Mouse (Mus musculus): ENCODE measurements around the gene Tmem160. TPM values are rescaled to one million over a fixed set of nuclear protein-coding genes. Genes with fewer than 3 reads are reported as not detected.

The Tmem160 gene
- polyA plus RNA-seq, 1 experiment from 2014 or later = 64.4 TPM

Other genes starting within 250 kb of the Tmem160 start
- 19.6 and 21.2 TPM in 2 replicates for gene Dhx34, start 230.7 kb upstream of the Tmem160 start, polyA plus RNA-seq (2016; fragmentation: Nextera tagmentation; extraction: Ambion mirVana)
- 0.09 TPM in 2 replicates for gene C5ar2, start 208.6 kb upstream of the Tmem160 start, polyA plus RNA-seq (2016; fragmentation: Nextera tagmentation; extraction: Ambion mirVana)
- gene C5ar1, start 193.2 kb upstream of the Tmem160 start, polyA plus RNA-seq (2016; fragmentation: Nextera tagmentation; extraction: Ambion mirVana) = 0.50 and 0.80 TPM in 2 replicates
- gene Inafm1, start 179.2 kb upstream of the Tmem160 start, polyA plus RNA-seq (2016; fragmentation: Nextera tagmentation; extraction: Ambion mirVana) = 5.6 and 6.3 TPM in 2 replicates
- 28.7 and 34.8 TPM in 2 replicates for gene Ccdc9, start 166.0 kb upstream of the Tmem160 start, polyA plus RNA-seq (2016; fragmentation: Nextera tagmentation; extraction: Ambion mirVana)
- gene Bbc3, start 144.4 kb upstream of the Tmem160 start, polyA plus RNA-seq (2016; fragmentation: Nextera tagmentation; extraction: Ambion mirVana) = 16.4 and 18.8 TPM in 2 replicates
- gene Sae1, start 65.0 kb upstream of the Tmem160 start, polyA plus RNA-seq (2016; fragmentation: Nextera tagmentation; extraction: Ambion mirVana) = 505 and 521 TPM in 2 replicates
- gene Zc3h4, start 51.9 kb upstream of the Tmem160 start, polyA plus RNA-seq (2016; fragmentation: Nextera tagmentation; extraction: Ambion mirVana) = 18.8 and 19.2 TPM in 2 replicates
- 0.71 and 1.2 TPM in 2 replicates for gene Npas1, start 24.9 kb downstream of the Tmem160 start, polyA plus RNA-seq (2016; fragmentation: Nextera tagmentation; extraction: Ambion mirVana)
- gene Arhgap35, start 162.2 kb downstream of the Tmem160 start, polyA plus RNA-seq (2016; fragmentation: Nextera tagmentation; extraction: Ambion mirVana) = 30.3 and 32.2 TPM in 2 replicates
- not detected in 2 replicates for gene Ceacam15, start 222.9 kb downstream of the Tmem160 start, polyA plus RNA-seq (2016; fragmentation: Nextera tagmentation; extraction: Ambion mirVana)

Data from forebrain, embryonic 10.5 days (tissue).